Mouse (Mus musculus) frontal cortex, adult 2 months (tissue): Measurements from ENCODE around the gene A430078G23Rik. TPM values are rescaled to one million over a fixed set of nuclear protein-coding genes. Genes with fewer than 3 reads are reported as not detected.

ENCODE experiments used
- polyA plus RNA-seq: library from polyadenylated mRNA; depleted of rRNA; stranded (reverse); fragments of >200 nt; gene quantifications from 2 replicates; pipeline ENCODE4 v1.2.3, GENCODE M21; 2012; rRNA removed

The A430078G23Rik gene
- polyA plus RNA-seq, 1 experiment: 0.52 TPM

Other genes with a start within 250 kb of the A430078G23Rik start
- gene Insr, start 73.8 kb upstream of the A430078G23Rik start, polyA plus RNA-seq: 16.2 and 17.3 TPM in 2 replicates
- gene Arhgef18, start 39.6 kb downstream of the A430078G23Rik start, polyA plus RNA-seq: 29.1 and 33.8 TPM in 2 replicates
- 1.6 and 2.0 TPM in 2 replicates for gene Pex11g, start 114.3 kb downstream of the A430078G23Rik start, polyA plus RNA-seq
- 0.19 and 0.28 TPM in 2 replicates for gene Tex45, start 117.4 kb downstream of the A430078G23Rik start, polyA plus RNA-seq
- 48.5 and 50.2 TPM in 2 replicates for gene Zfp358, start 139.7 kb downstream of the A430078G23Rik start, polyA plus RNA-seq
- gene Mcoln1, start 147.0 kb downstream of the A430078G23Rik start, polyA plus RNA-seq: 215 and 230 TPM in 2 replicates
- 65.5 and 79.6 TPM in 2 replicates for gene Pnpla6, start 162.0 kb downstream of the A430078G23Rik start, polyA plus RNA-seq
- 0.56 TPM in 1 of 2 replicates, not detected in the other for gene C330021F23Rik, start 214.6 kb downstream of the A430078G23Rik start, polyA plus RNA-seq
- 31.7 and 32.7 TPM in 2 replicates for gene Camsap3, start 233.9 kb downstream of the A430078G23Rik start, polyA plus RNA-seq